Mouse (Mus musculus) ovary, adult 10 weeks (tissue): Measurements from ENCODE around the gene Col28a1. TPM values are rescaled to one million over a fixed set of nuclear protein-coding genes. Genes with fewer than 3 reads are reported as not detected.

Source experiments
- polyA plus RNA-seq: library from polyadenylated mRNA; stranded (reverse); fragments of 350-450 nt; fragmentation: Illumina TruSeq; extraction: RNeasy Lipid Tissue Mini Kit (QIAGEN cat#74804); gene quantifications from one replicate; pipeline ENCODE4 v1.2.3, GENCODE M21; 2014

Col28a1 gene
- polyA plus RNA-seq = 1.3 TPM

GRCm38 (mm10) chr6:8192517-8192916 lies at the start of gene Col28a1:
Gene Col28a1, minus strand, starts transcription at chr6:8192617.

GRCm38 (mm10) chr6:8209047-8209865 lies 16.8 kb upstream of the Col28a1 start, which contains the start of gene Mios:
Gene Mios, plus strand, starts transcription at chr6:8209222.

Other genes with a start within 250 kb of the Col28a1 start
- gene Mios, start 16.6 kb upstream of the Col28a1 start, polyA plus RNA-seq = 49.5 TPM
- 91.5 TPM for gene Rpa3, start 66.6 kb upstream of the Col28a1 start, polyA plus RNA-seq
- 25.7 TPM for gene Umad1, start 66.7 kb upstream of the Col28a1 start, polyA plus RNA-seq
- gene Gm45062, start 66.8 kb upstream of the Col28a1 start, polyA plus RNA-seq = 26.3 TPM